Mouse (Mus musculus) cerebellum, postnatal 25 days (tissue): Measurements from ENCODE around the gene Dqx1.

Experiments
- DNase-seq, 2 experiments: peaks; one replicate each; pipeline ENCODE4 v3.0.0; 2021; ENCODE audit warnings: mixed read lengths in 2 of 2

Gene Dqx1

DNA sequence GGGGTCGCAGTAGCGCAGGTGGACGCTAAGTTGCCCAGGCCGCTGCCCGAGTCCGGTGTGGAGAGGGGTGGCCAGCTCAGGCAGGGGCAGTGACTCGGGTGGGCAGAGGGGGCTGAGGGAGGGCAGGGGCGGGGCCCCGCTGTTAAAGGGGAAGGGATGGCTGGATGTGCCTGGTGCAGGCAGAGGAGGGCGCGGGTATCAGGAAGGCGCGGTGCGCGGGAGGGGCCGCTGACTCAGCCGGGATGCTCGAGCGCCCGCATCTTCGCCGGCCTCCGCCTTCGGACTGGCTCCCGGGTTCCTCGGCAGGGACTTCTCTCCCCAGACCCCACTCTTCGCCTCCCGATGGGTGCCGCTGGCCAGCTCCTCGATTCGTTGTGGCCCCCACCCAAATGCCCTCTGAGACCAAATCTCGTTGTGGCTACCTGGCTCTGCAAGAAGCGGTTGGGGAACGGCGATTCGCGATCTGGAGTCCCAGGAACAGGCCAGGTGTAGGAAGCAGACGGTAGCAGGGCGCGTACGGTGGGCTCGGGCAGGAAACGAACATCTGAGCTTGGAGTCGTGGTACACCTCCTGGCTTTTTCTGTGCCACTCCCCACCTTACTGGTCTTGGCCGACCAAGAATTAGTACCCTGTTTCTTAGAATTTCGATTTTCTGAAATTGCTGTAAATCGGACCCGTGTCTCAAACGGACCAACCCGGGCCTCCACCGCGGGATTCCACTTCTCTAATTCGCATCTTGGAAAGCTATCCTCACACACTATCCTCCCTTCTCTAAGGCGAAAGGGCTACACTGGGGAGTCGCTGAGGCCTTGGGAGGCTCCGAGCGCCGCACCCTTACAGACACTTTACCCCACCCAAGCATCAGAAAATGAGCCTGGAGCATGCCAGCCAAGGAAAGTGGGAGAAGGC is 12.9 kb downstream of the Dqx1 start:
- peak; percentile 48 to 78 for DNase-seq

DNA sequence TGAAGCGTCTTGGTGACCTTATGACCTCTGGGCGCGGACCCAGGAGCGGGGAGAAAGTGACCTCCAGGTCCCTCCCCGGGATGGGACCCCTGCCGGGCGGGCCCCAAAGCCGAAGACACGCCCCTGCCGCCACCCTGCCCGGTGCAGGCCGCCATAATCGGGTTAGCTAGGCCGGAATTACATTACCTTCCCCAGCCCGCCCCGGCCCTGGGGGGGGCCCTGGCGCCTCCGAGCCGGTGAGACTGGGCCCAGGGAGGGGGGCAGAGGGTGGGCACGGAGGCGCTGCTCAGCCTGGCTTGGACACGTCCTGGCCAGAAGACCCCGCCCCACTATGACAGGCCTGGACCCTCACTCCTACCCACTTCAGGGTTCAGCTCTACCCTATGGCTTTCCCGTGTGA is 13.6 kb downstream of the Dqx1 start:
- peak in 1 of 2 experiments; percentile 25 for DNase-seq

DNA sequence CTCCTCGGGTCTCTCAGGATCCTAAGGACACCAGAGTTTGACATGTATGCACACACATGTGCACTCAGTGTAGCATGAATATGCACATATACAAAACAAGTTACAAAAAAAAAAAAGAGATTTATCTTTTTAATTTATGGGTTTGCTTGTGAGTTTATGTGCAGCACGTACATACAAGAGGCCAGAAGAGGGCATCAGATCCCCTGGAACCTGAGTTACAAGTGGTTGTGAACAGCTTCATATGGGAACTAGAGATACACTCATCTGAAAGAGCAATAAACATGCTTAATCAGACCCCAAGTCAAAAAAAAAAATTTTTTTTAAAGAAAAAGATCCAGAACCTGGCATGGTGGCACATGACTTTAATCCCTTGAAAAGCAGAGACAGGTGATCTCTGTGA is 17.3 kb downstream of the Dqx1 start:
- DNase-seq, result no peak

- peak in 1 of 2 experiments; percentile 69 for DNase-seq
Observed at GRCm38 (mm10) chr6:83077630-83078323, 20.1 kb downstream of the Dqx1 start, which contains the start of gene Pcgf1. TSS of gene Pcgf1 (plus strand) at chr6:83077869.

GRCm38 (mm10) chr6:83078324-83078858 is 20.7 kb downstream of the Dqx1 start:
- DNase-seq, result peak; percentile 100

DNA sequence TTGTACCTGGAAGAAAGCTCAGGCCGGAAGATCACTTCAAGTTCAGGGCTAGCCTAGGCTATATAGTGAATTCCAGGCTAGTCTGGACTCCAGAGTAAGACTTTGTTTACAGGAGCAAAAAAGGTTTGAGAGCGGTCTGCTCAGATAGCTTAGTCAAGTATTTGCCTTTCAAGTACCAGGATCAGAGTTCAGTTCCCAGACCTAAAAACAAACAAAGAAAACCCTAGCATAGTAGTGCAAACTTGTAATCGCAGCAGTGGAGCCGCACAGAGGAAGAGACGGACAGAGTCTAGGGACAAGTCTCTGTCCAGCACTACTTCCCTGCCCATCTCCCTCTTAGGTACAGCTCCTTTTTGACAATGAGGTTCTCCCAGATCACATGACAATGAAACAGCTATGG is 22.6 kb downstream of the Dqx1 start:
- DNase-seq, result no peak

- DNase-seq, result no peak
Observed at GRCm38 (mm10) chr6:83083497-83083896, 25.9 kb downstream of the Dqx1 start.

- no peak for DNase-seq
Observed at GRCm38 (mm10) chr6:83084477-83084876, 26.8 kb downstream of the Dqx1 start.

DNA sequence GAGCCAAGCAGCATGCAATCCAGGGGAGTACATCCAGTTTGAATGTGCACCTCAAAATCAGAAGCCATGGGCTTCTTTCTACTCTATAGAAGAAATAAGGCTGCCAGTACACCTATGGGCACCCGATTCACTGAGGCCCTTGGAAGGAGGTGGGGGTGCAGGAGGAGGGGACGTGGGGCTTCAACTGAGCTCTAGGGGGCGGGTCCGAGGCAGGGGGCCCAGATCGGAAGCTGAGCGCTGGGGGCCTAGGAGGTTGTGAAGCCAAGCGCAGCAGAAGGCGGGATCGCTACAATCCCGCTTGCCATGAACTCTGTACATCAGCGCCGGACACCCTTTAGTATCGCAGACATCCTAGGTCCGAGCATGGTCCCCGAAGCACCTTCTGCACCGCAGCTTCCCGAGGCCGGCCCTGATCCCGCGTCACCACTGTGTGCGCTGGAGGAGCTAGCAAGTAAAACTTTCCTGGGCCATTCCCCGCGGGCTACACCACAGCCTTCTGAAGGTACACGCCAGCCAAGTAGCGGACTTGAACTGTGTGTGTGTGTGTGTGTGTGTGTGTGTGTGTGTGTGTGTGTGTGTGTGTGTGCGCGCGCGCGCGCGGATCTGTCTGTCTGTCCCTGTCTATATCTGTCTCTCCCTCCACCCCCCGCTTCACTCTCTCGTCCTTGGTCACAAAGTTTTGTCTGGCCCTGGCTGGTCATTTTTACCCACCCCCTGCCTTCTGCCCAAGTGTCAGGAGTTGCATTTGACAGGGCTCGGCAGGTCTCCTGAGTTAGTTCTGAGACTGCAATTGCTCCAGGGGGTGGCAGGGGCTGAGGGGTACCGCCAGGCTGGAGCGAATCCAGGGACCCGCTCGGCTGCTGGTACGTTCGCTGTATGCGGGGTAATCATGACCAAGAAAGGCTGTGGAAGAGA is 28.7 kb downstream of the Dqx1 start, which contains the start of gene Lbx2:
Gene Lbx2 (plus strand): TSS at position 247 of the 915 bp plus-strand sequence.
- no peak for DNase-seq

DNA sequence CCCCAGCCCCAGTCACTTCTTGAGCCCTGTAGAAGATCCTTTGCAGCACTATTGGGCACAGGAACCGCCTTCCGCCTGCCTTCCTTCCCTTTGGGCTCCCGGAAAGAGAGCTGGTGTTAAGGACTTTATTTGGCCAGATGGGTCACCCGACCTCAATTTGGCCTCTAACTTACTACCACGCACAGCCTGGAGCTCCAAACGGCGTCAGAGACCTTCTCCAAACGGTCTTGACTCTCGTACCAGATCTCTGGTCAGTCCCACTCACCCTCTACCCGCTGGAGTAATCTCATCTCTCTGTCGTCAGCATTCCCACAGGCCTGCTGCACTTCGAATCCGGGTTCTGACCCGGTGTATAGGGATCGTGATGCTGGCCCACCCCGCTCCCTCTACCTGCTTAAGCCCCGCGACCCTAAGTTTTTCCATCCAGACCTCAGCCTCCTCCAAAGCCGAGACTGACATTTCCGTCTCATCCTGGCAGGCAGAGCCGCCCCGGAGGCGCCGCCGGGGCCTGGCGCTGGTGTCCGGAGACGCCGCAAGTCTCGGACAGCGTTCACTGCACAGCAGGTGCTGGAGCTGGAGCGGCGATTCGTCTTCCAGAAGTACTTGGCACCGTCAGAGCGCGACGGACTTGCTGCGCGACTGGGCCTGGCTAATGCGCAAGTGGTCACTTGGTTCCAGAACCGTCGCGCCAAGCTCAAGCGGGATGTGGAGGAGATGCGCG is 29.7 kb downstream of the Dqx1 start:
- peak in 1 of 2 experiments; percentile 29 for DNase-seq

DNA sequence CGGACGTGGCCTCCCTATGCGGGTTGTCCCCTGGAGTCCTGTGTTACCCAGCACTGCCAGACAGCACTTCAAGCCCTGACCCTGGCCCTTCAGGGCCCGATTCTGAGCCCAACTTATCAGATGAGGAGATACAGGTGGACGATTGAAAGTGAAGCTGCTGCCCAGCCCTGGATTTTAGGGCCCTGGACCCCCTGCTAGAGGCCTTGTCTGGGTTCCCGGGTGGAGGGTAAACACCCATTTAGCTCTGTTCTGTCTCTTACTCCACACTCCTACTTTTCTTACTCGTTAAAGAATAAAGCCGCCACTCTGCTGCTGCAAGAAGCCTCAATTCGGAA is 30.2 kb downstream of the Dqx1 start:
- DNase-seq, result no peak

- DNase-seq, result no peak
Observed at GRCm38 (mm10) chr6:83092416-83093127, 34.9 kb downstream of the Dqx1 start.

DNA sequence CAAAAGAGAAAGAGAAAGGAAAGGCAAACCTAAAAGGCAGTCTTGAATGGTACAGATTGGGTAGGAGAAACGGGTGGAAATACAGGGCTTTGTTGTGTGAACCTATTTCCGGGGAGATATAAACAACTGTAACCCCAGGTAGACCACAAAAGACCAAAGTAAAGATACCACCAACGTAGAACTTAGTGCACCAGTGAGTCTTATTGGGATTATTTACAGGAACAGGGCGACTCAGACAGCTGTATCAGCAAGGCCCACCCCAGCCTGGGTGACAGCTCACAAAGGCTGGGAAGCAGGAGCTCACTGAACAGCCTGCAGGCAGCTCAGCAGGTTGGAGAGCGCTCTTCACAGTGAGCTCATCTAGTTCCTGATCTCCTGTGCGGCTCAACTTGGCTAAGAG is 38.3 kb downstream of the Dqx1 start:
- DNase-seq, result no peak

GRCm38 (mm10) chr6:83098411-83098810 is 40.8 kb downstream of the Dqx1 start:
- DNase-seq, result no peak

GRCm38 (mm10) chr6:83101316-83101687 is 43.7 kb downstream of the Dqx1 start, which contains the start of the genes Ccdc142 and Gm42688:
TSS of gene Ccdc142 (plus strand) at chr6:83101601.
TSS of gene Gm42688 (plus strand) at chr6:83101617.
- peak; percentile 90 to 93 for DNase-seq

DNA sequence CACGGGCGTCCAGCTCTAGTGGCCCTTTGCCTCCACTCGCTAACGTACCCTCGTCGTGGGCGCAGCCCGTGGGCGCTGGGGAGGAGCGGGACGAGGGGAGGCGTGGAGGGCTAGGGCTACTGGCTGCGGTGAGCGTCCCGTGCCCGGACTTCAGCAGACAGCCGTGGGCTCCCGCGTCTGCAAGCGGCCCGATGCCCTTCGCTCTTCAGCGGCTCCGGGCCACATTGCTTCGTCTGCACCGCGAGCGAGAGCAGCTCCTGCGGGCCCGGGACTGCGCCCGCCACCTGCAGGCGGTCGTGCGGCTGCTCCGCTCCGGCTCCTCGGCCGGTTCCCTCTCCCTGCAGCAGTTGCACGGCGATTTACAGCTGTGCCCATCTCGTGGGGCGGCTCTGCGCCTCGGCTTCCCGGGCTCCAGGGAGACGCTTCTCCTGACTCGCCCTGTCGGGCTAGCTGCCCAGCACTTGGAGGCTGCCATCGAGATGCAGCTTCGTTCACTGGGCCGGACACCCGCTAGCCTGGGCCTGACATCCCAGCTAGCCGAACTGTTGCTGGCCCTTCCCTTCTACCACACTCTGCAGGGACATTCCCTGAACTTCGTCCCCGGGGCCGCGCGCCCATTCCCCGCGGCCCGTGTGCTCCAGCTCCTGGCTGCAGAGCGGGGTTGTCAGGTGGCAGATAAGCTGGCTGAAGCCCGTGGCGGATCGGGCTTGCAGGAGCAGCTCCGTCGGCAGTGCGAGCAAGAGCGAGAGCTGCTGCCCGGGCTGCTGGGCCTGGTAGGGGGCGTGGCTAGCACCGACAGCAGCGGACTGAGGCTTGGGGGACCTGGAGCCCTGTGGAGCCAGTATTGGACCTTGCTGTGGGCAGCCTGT is 44.3 kb downstream of the Dqx1 start:
- DNase-seq, result peak in 1 of 2 experiments; percentile 72

GRCm38 (mm10) chr6:83103130-83103650 is 45.5 kb downstream of the Dqx1 start:
- DNase-seq, result no peak

DNA sequence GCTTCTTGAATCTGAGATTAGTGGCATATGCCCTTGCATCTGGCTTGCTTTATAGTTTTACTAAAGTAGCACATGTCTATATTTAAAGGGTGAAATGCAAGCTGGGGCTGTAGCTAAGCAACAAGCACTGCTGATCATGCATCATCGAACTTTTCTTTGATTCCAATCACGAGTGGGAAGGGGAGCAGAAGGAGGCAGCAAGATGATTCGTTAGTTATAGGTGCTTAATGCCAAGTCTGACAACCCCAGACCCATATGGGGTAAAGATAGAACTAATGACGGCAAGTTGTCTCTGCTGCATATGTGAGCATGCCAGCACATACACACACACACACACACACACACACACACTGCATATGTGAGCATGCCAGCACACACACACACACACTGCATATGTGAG is 46.5 kb downstream of the Dqx1 start:
- DNase-seq, result no peak

- DNase-seq, result peak; percentile 73 to 85
Observed at GRCm38 (mm10) chr6:83107566-83108400, 50.1 kb downstream of the Dqx1 start.
